Mouse (Mus musculus) megakaryocyte, adult 5-6 weeks (primary cell): ENCODE data around the gene Gmnc. TPM values are rescaled to one million over a fixed set of nuclear protein-coding genes. Genes with fewer than 3 reads are reported as not detected.

Experiments used
- ATAC-seq: 2 replicates; pipeline ENCODE4 v1.8.0; 2016; ENCODE audit warnings: mild to moderate bottlenecking, inconsistent platforms; ENCODE audit not compliant: poor library complexity, severe bottlenecking
- total RNA-seq, 2 experiments: library from RNA; stranded (forward) in 1 of 2; stranded (reverse) in 1 of 2; fragments of 153-499, 151-499 nt in 1 of 2; fragments of 221-1000, 200-1000 nt in 1 of 2; gene quantifications; 2 replicates each; pipeline versions ENCODE4 v1.2.3 to v1.2.4; 2015 to 2017

Gmnc gene
- not detected in 2 replicates for total RNA-seq (2015)
- not detected in 2 replicates for total RNA-seq (2017)

DNA sequence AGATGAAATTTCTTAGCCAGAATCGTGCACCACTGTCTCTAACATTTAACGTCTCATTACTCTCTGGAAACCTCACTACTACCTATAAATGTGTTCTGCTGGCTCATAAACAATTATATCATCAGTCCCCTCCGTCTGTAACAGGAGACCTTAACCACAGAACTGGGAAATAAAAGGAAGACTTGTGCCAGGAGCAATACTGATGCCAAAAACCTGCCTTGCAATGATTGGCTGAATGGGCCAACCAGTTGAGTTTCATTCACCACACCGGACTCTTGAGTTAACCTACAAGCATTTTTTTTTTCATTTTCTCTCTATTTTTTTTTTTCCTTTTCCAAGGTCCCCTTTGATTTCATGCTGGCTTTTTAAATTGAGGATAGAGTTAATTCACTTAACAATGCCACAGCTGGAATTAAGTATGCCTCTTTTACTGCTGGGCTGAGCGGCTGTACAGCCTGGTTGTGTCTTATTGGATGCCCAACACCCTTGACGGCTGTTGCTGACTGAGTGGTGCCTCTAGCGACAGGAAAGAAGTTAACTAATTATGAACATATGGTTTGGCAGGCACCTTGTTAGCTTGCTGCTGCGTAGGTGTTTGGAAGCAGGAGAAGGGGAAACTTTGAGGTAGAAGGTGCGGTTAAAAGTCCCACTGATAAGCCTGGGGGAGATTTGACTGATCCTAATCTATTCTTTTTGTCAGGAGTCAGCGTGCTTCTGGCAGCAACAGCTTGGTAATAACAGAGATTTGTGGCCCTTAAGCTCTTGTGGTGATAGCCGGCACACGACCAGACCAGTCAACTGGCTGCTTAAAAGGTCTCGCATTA is at the start of gene Gmnc:
Gene Gmnc (minus strand): TSS at position 176 of the 824 bp plus-strand sequence.
- no peak for ATAC-seq

GRCm38 (mm10) chr16:27027281-27027680 is 35.8 kb upstream of the Gmnc start:
- no peak for ATAC-seq

- no peak for ATAC-seq
Observed at GRCm38 (mm10) chr16:27026226-27026625, 34.8 kb upstream of the Gmnc start.

- ATAC-seq = no peak
Observed at GRCm38 (mm10) chr16:27022746-27023145, 31.3 kb upstream of the Gmnc start.

- ATAC-seq = no peak
Observed at GRCm38 (mm10) chr16:27017309-27017708, 25.9 kb upstream of the Gmnc start.

- no peak for ATAC-seq
Observed at GRCm38 (mm10) chr16:27002714-27003113, 11.3 kb upstream of the Gmnc start.

DNA sequence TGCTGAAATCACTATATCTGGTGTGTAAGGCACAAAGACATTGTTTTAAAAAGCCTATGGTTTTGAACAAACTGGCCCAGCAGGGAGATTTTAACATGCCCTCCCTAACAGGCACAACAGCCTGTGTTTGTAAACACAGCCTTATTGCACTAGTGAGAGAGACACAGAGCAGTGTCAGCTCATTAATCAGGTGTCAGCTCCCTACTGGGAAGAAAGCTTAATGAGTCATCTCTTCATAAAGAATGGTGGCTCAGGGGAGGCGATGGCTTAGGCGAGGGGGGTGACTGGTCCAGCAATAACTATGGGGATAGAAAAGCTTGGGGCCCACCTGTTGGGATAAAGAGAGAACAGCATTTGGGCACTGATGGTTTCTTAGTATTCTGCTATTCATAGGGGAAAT is 8.1 kb upstream of the Gmnc start:
- no peak for ATAC-seq

GRCm38 (mm10) chr16:26989415-26990315 is 1.8 kb downstream of the Gmnc start:
- ATAC-seq = no peak

DNA sequence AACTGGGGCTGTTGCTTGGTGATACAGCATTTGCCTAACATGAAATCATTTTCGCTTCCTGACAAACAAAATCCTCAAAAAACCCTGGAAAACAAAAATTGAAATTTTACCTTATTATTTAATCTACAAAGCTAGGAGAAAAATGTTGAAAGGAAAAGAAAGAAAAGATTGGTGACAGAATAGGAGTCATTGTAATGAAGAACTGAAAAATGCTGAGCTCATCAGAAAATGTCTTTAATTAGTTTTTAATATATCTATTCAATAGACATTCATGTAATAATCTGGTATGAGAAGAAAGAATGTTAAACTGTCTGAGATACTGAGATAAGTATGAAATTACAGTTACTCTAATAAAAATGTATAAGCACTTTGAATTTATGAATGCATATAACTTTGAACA is 3.3 kb downstream of the Gmnc start:
- ATAC-seq = no peak

- ATAC-seq = no peak
Observed at GRCm38 (mm10) chr16:26985796-26986195, 5.7 kb downstream of the Gmnc start.

GRCm38 (mm10) chr16:26982112-26982511 is 9.3 kb downstream of the Gmnc start:
- no peak for ATAC-seq

DNA sequence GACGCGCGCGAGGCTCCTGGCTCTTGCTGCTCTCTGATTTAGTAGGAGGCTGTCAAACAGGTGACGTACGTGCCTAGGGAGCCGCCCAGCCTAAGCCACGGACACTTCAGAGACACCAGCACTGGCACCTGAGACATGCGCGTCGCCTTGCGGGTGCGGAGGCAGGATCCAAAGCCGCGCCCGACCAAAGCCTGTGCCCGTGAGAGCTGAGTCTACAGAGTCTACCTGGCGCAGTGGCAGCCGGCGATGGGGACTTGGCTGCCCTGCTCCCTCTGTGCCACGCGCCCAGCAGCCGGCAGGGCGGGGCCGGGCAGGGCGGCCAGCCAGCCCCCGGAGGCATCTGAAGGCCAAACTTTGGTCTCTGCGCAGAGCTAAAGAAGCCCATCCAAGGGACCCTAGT is 23.5 kb downstream of the Gmnc start:
- no peak for ATAC-seq

DNA sequence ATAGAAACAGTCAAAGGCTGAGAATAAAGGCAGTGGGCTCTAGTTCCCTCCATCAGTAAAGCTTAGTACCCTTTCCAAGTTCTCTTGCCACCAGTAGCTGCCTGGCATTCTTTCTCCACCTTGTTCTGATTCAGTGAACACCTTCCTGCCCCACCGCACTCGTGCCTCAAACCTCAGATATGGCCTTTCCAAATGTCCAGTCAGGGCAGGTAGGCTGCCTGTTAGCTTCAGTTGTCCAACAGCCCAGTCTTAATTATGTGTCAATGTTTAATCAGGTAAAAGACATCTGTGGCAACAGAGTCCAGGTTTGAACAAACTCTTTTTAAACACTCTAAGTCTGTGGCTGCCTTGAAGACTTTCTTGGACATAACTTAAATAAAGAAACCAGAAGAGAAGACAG is 24.6 kb downstream of the Gmnc start:
- ATAC-seq = no peak

- no peak for ATAC-seq
Observed at GRCm38 (mm10) chr16:26961971-26962370, 29.5 kb downstream of the Gmnc start.

DNA sequence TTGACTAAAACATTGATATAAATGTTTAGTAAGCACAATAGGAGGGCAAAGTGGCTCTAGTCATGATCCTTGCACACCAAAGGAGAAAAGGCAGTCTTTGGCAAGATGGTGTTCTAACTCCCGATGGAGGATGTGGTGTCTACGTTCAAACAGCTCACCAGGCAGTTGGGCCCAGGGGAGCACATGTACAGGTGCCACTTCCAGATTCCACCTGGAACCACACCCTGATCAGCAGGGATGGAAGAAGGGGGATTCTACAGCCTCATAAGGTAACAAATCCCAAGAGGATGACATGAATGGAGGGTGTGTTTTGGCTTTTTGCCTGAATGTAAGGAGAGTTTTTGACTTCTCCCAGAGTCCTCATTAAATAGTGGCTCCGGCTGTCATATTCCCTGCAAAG is 39.9 kb downstream of the Gmnc start:
- no peak for ATAC-seq

DNA sequence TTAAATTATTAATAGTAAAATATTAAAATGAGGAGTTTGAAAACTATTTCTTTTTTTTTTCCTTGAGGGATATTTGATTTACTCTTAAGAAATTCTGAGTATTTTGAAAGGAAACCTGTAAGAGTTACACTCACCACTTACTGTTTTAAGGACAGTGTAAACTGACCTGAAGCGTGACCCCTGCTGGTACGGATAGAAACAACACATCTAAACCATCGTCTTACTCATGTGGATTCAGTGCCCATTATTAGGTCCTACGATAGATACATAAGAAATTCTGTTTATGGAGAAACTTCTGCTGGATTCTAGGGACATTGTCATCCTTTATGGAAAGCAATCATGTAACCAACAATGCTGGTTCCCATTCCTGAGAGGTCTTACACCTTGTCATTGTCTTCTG is 41.2 kb downstream of the Gmnc start:
- ATAC-seq = no peak

DNA sequence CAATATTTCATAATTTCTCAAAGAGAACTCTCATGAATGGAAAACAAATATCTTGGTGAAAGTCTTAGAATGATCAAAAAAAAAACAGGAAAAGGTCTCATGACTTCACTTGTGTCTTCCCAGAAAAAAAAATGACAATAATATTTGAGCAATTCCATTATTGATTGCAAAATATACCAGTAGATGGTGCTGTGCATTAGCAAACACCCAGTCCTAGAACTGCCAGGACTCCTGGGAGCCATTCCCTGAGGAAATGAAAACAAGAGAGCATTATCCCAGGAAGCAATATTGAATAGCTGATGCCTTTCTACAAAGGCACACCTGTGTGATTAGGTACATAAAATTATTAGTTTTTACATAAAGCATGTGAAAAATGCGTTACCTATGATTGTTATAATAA is 87.5 kb downstream of the Gmnc start:
- no peak for ATAC-seq

- ATAC-seq = no peak
Observed at GRCm38 (mm10) chr16:26901471-26901870, 90.0 kb downstream of the Gmnc start.

DNA sequence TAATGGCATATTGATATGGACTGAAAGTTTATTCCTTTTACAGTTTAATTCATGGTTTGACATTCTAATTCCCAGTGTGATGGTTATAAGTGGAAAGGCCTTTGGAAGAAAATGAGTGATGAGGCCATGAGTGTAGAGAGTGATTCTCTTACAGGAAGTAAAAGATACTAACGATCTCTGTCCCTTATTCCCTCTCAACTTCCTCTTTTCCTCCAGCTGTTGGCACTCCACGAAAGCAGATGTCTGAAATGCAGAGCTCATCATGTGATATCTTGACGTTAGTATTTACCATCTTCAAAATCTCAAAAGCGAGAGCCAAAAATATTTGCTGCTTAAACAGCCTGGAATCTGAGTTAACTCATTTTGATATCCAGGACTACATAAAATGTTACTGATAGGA is 105.1 kb downstream of the Gmnc start:
- no peak for ATAC-seq

- ATAC-seq = no peak
Observed at GRCm38 (mm10) chr16:26876885-26877284, 114.6 kb downstream of the Gmnc start.
